Mouse (Mus musculus) CD8-positive naive resting alpha-beta T cell, adult 2 months (primary cell): ENCODE results near the gene Snapc1.

Source experiments
- DNase-seq, 2 experiments: peaks; one replicate each; pipeline ENCODE4 v3.0.0; 2022; ENCODE audit warnings: low read depth in 2 of 2, low spot score in 2 of 2

The Snapc1 gene

GRCm38 (mm10) chr12:73989594-73989993, 25.3 kb downstream of the Snapc1 start:
- DNase-seq = peak; percentile 37 to 59

- DNase-seq = no peak
These were observed 32.6 kb downstream of the Snapc1 start for GRCm38 (mm10) chr12:73996906-73997296.

- no peak for DNase-seq
These were observed 33.2 kb downstream of the Snapc1 start, which contains the start of gene Syt16 for GRCm38 (mm10) chr12:73997297-73998127. TSS of gene Syt16 (plus strand) at chr12:73997661.

- DNase-seq = no peak
These were observed 33.8 kb downstream of the Snapc1 start for GRCm38 (mm10) chr12:73998128-73998456.

- no peak for DNase-seq
These were observed 38.2 kb downstream of the Snapc1 start for GRCm38 (mm10) chr12:74002449-74002848.

GRCm38 (mm10) chr12:74009448-74009911, 45.2 kb downstream of the Snapc1 start:
- DNase-seq = peak in 1 of 2 experiments; percentile 5

GRCm38 (mm10) chr12:74013739-74014138, 49.5 kb downstream of the Snapc1 start:
- peak; percentile 10 to 37 for DNase-seq

- DNase-seq = peak; percentile 18 to 40
These were observed 50.5 kb downstream of the Snapc1 start for GRCm38 (mm10) chr12:74014739-74015270.

GRCm38 (mm10) chr12:74015491-74015890, 51.2 kb downstream of the Snapc1 start:
- DNase-seq = no peak

- no peak for DNase-seq
These were observed 59.0 kb downstream of the Snapc1 start for GRCm38 (mm10) chr12:74023260-74023659.

GRCm38 (mm10) chr12:74024912-74025311, 60.6 kb downstream of the Snapc1 start:
- DNase-seq = no peak
